Mouse (Mus musculus) myocyte (in vitro differentiated cells): Measurements from ENCODE around the gene Haus4. TPM values are rescaled to one million over a fixed set of nuclear protein-coding genes. Genes with fewer than 3 reads are reported as not detected.

Experiments
- H3K27me3 ChIP-seq: one replicate; pipeline ENCODE4 v1.6.1; 2011; ENCODE audit not compliant: control insufficient read depth, insufficient read depth, insufficient read length
- H3K36me3 ChIP-seq: one replicate; pipeline ENCODE4 v1.6.1; 2011; ENCODE audit not compliant: control insufficient read depth, insufficient read depth
- H3K4me2 ChIP-seq: one replicate; pipeline ENCODE4 v1.6.1; 2011; ENCODE audit warnings: low read depth, control low read depth
- H3K4me3 ChIP-seq: one replicate; pipeline ENCODE4 v1.5.1; 2011; ENCODE audit warnings: mild to moderate bottlenecking, control low read depth, moderate library complexity
- H3K79me2 ChIP-seq: one replicate; pipeline ENCODE4 v1.6.1; 2011; ENCODE audit not compliant: control insufficient read depth, insufficient read depth
- H3ac ChIP-seq: one replicate; pipeline ENCODE4 v1.6.1; 2011; ENCODE audit not compliant: control insufficient read depth, insufficient read length
- CEBPB ChIP-seq: IDR thresholded peaks from 2 replicates; pipeline ENCODE4 v1.6.1; 2011; ENCODE audit warnings: mild to moderate bottlenecking, moderate library complexity; ENCODE audit not compliant: poor library complexity, insufficient read depth, severe bottlenecking
- E2F4 ChIP-seq: IDR thresholded peaks from one replicate; pipeline ENCODE4 v1.6.1; 2011; ENCODE audit warnings: mild to moderate bottlenecking, control low read depth, moderate library complexity; ENCODE audit not compliant: insufficient read depth
- MAX ChIP-seq: IDR thresholded peaks from one replicate; pipeline ENCODE4 v1.6.1; 2011; ENCODE audit warnings: low read depth, mild to moderate bottlenecking, control low read depth
- MYOD1 ChIP-seq, 3 experiments: IDR thresholded peaks; one replicate each; pipeline ENCODE4 v1.6.1; 2011; ENCODE audit warnings: control low read depth in 2 of 3, low read depth in 2 of 3, mild to moderate bottlenecking in 2 of 3, moderate library complexity in 1 of 3; ENCODE audit not compliant: insufficient read length in 2 of 3, control insufficient read depth in 1 of 3
- MYOG ChIP-seq, 3 experiments: IDR thresholded peaks; one replicate each; pipeline ENCODE4 v1.6.1; 2011; ENCODE audit warnings: control low read depth in 2 of 3, low read depth in 2 of 3, mild to moderate bottlenecking in 2 of 3; ENCODE audit not compliant: insufficient read length in 2 of 3, control insufficient read depth in 1 of 3, insufficient read depth in 1 of 3
- POLR2A ChIP-seq: IDR thresholded peaks from one replicate; pipeline ENCODE4 v1.6.1; 2011; ENCODE audit warnings: low read depth, mild to moderate bottlenecking, control low read depth, moderate library complexity; ENCODE audit not compliant: insufficient read length
- POLR2AphosphoS2 ChIP-seq: IDR thresholded peaks from one replicate; pipeline ENCODE4 v1.6.1; 2011; ENCODE audit warnings: low read depth, control low read depth; ENCODE audit not compliant: insufficient read length
- REST ChIP-seq: IDR thresholded peaks from one replicate; pipeline ENCODE4 v1.6.1; 2011; ENCODE audit warnings: mild to moderate bottlenecking, control low read depth, moderate library complexity; ENCODE audit not compliant: insufficient read depth, insufficient read length
- SRF ChIP-seq: IDR thresholded peaks from one replicate; pipeline ENCODE4 v1.6.1; 2011; ENCODE audit warnings: low read depth; ENCODE audit not compliant: control insufficient read depth, insufficient read length
- TCF12 ChIP-seq: IDR thresholded peaks from one replicate; pipeline ENCODE4 v1.6.1; 2011; ENCODE audit warnings: mild to moderate bottlenecking, control low read depth; ENCODE audit not compliant: poor library complexity, insufficient read depth, severe bottlenecking
- TCF3 ChIP-seq: IDR thresholded peaks from one replicate; pipeline ENCODE4 v1.6.1; 2011; ENCODE audit warnings: low read depth, control low read depth; ENCODE audit not compliant: insufficient read length
- USF1 ChIP-seq: IDR thresholded peaks from one replicate; pipeline ENCODE4 v1.6.1; 2011; ENCODE audit warnings: low read depth, mild to moderate bottlenecking, control low read depth, moderate library complexity
- polyA plus RNA-seq: library from polyadenylated mRNA; unstranded; fragments of >200 nt; fragmentation: generic; extraction: Trizol; gene quantifications from one replicate; pipeline ENCODE4 v1.2.1, GENCODE M21; 2012; ENCODE audit warnings: missing spikeins

Haus4 gene
- polyA plus RNA-seq, 1 experiment: 23.5 TPM

DNA sequence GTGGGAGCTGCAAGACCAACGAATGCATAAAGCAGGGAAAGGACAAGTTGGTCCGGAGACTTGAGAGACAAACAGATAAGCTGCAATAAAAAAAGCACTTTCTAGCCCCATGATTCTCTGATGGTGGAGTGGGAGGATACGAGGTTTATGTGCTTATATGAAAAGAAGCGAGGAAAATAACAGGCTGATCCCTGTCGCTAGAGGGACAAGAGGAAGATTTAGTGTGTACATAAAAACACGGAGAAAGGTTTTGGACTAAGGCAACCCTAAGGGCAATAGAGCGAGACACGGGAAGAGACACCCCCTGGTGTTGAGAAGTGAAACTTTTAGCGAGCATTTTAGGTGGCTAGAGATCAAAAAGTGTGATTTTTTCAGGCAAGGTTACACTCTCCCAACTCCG lies 23.6 kb upstream of the Haus4 start:
- H3K4me3 ChIP-seq: peak overlapping the region; percentile 97

GRCm38 (mm10) chr14:54577089-54577982 lies 22.9 kb upstream of the Haus4 start, which contains the start of gene Ajuba:
Gene Ajuba, minus strand, starts transcription at chr14:54577558.
- H3K4me2 ChIP-seq: peak within 1 kb of the TSS; percentile 99
- H3K27me3 ChIP-seq: no peaks in the 10 kb centered on the region
- H3K4me3 ChIP-seq: peak within 1 kb of the TSS; percentile 97
- H3ac ChIP-seq: peak within 1 kb of the TSS; percentile 95
- TF ChIP-seq POLR2AphosphoS2: peak; percentile 79
- TF ChIP-seq TCF3: no peak
- TF ChIP-seq POLR2A: peak; percentile 84
- TF ChIP-seq MYOG (IDR thresholded peaks at IDR 0.05; ENCODE audit: control insufficient read depth in 1 of 3, insufficient read depth in 1 of 3, insufficient read length in 2 of 3, low read depth in 2 of 3): peak in 2 of 3 experiments; percentile 7 to 45
- TF ChIP-seq E2F4: no peak
- no peak for TF ChIP-seq MYOD1 (IDR thresholded peaks at IDR 0.05; ENCODE audit: control insufficient read depth in 1 of 3, insufficient read length in 2 of 3, low read depth in 2 of 3)
- H3K79me2 ChIP-seq: peaks cover 47% of the 10 kb centered on the region
- H3K36me3 ChIP-seq: no peaks in the 10 kb centered on the region

More for the DNA sequence above, 23.6 kb upstream of the Haus4 start:
- TF ChIP-seq TCF3: no peak
- TF ChIP-seq SRF: no peak
- no peaks in the 10 kb centered on the region for H3K27me3 ChIP-seq
- H3ac ChIP-seq: peak overlapping the region; percentile 95
- no peaks in the 10 kb centered on the region for H3K36me3 ChIP-seq
- H3K4me2 ChIP-seq: peak overlapping the region; percentile 99
- H3K79me2 ChIP-seq: peaks cover 40% of the 10 kb centered on the region

DNA sequence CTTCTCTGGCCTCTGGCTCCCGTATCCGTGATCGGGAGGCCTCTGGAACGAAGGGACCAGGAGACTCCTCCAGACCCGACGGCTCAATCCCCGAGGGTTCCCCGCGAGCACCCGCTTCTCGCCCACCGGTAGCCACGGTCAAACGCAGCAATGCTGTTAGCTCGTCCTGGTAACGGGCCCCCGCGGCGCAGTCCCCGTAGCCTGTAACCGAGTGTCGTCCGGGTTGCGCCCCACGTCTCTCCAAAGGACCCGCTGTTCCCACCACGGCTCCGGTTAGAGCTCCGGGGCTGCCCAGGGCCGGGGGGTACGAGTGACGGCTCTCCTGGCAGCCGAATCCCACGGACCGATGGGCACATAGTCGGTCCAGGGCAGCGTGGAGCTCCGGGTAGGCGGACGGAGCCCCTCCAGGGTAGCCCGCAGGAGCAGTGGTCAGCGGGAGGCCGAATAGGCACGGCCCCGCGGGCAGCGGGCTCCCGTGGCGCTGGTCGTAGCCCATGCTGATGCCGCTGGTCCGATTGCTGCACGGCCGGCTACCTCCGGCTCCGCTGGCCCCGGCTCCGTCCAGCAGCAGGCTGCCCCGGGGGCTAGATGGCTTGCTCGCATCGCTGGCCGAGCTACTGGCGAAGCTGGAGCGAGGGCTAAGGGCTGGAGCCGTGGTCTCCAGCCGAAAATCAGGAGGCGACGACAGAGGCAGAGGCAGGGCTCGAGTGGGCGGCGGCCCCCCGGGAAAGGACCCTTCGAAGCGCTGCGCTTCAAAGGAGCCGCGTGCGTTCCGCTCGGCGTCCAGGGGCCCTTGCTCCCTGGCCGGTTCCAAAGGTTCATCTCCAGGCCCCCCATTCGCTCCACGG lies 22.0 kb upstream of the Haus4 start:
- Histone ChIP-seq H3K4me3 (peak overlapping the region; percentile 97), H3K36me3 (no peaks in the 10 kb centered on the region), H3ac (peak overlapping the region; percentile 95), H3K4me2 (peak overlapping the region; percentile 99), H3K79me2 (peaks cover 54% of the 10 kb centered on the region), H3K27me3 (no peaks in the 10 kb centered on the region)
- no peak for TF ChIP-seq USF1
- peak in 1 of 3 experiments; percentile 0 for TF ChIP-seq MYOG (IDR thresholded peaks at IDR 0.05; ENCODE audit: control insufficient read depth in 1 of 3, insufficient read depth in 1 of 3, insufficient read length in 2 of 3, low read depth in 2 of 3)
- TF ChIP-seq E2F4: no peak
- TF ChIP-seq POLR2AphosphoS2: peak; percentile 11
- TF ChIP-seq POLR2A: peak; percentile 36

- Histone ChIP-seq H3ac (peak overlapping the region; percentile 95), H3K4me2 (peak overlapping the region; percentile 99), H3K4me3 (peak overlapping the region; percentile 97), H3K27me3 (no peaks in the 10 kb centered on the region), H3K79me2 (peaks cover 54% of the 10 kb centered on the region), H3K36me3 (no peaks in the 10 kb centered on the region)
- no peak for TF ChIP-seq REST
- TF ChIP-seq USF1: no peak
- peak in 2 of 3 experiments; percentile 85 to 91 for TF ChIP-seq MYOG (IDR thresholded peaks at IDR 0.05; ENCODE audit: control insufficient read depth in 1 of 3, insufficient read depth in 1 of 3, insufficient read length in 2 of 3, low read depth in 2 of 3)
- TF ChIP-seq E2F4: no peak
- TF ChIP-seq POLR2A: peak; percentile 68
- TF ChIP-seq MYOD1 (IDR thresholded peaks at IDR 0.05; ENCODE audit: control insufficient read depth in 1 of 3, insufficient read length in 2 of 3, low read depth in 2 of 3): peak in 2 of 3 experiments; percentile 47 to 88
- no peak for TF ChIP-seq POLR2AphosphoS2
- peak; percentile 57 for TF ChIP-seq TCF3
- no peak for TF ChIP-seq SRF
- no peak for TF ChIP-seq TCF12
- TF ChIP-seq MAX: no peak
- no peak for TF ChIP-seq CEBPB
These were observed 21.2 kb upstream of the Haus4 start for GRCm38 (mm10) chr14:54575631-54576030.

DNA sequence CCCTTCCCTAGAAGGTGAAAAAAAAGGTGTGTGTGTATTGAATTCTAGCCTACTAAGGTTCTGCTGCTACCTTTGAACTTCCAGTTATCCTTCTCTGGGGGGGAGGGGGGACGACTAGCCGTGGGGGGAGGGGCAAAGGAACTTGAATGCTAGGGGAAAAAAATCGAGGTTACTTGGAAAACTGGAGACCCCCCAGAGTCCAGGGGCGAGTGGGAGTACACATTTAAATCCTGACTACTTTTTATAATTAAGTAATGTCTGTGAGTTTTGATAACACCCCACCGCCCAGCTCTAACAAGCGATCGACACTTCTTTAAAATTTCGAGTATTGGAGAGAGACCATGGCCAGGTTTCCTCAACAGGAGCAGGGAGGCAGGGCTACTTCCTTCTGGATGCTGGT lies 20.6 kb upstream of the Haus4 start:
- TF ChIP-seq E2F4 (no peak), POLR2A (no peak), MYOD1 (IDR thresholded peaks at IDR 0.05; ENCODE audit: control insufficient read depth in 1 of 3, insufficient read length in 2 of 3, low read depth in 2 of 3) (no peak), SRF (no peak), TCF12 (no peak), CEBPB (no peak), TCF3 (no peak), REST (no peak), MAX (no peak), USF1 (no peak), MYOG (IDR thresholded peaks at IDR 0.05; ENCODE audit: control insufficient read depth in 1 of 3, insufficient read depth in 1 of 3, insufficient read length in 2 of 3, low read depth in 2 of 3) (no peak), POLR2AphosphoS2 (no peak)
- peak overlapping the region; percentile 97 for H3K4me3 ChIP-seq
- peak overlapping the region; percentile 99 for H3K4me2 ChIP-seq
- no peaks in the 10 kb centered on the region for H3K36me3 ChIP-seq
- H3ac ChIP-seq: peak overlapping the region; percentile 95
- peaks cover 54% of the 10 kb centered on the region for H3K79me2 ChIP-seq
- no peaks in the 10 kb centered on the region for H3K27me3 ChIP-seq
